Mouse (Mus musculus) lung, adult 2 months (tissue): Measurements from ENCODE around the gene Selenop.

ENCODE experiments used
- CTCF ChIP-seq: fragments of 200-500 bp; IDR thresholded peaks from 2 replicates; pipeline ENCODE4 v1.5.1; 2011; ENCODE audit warnings: mild to moderate bottlenecking, low read length, control low read depth; ENCODE audit not compliant: insufficient read depth
- POLR2A ChIP-seq: fragments of 200-500 bp; IDR thresholded peaks from 2 replicates; pipeline ENCODE4 v1.6.1; 2011; ENCODE audit warnings: low read depth, mild to moderate bottlenecking, control low read depth, low read length, borderline replicate concordance; ENCODE audit errors: extremely low read depth

GRCm38 (mm10) chr15:3295986-3296385 is 27.6 kb downstream of the Selenop start:
- TF ChIP-seq POLR2A = no peak
- TF ChIP-seq CTCF = no peak
